Mouse (Mus musculus) embryonic facial prominence, embryonic 15.5 days (tissue): ENCODE measurements around the gene Mcur1. TPM values are rescaled to one million over a fixed set of nuclear protein-coding genes. Genes with fewer than 3 reads are reported as not detected.

Source experiments
- ATAC-seq: fragments of 200-750 bp; cut with Nextera tagmentation; 2 replicates; pipeline ENCODE4 v1.8.0; 2017; ENCODE audit warnings: low read depth, moderate TSS enrichment; ENCODE audit not compliant: insufficient number of reproducible peaks, low FRiP score, low TSS enrichment
- H3K27ac ChIP-seq: fragments of 300-500 bp; sonication (generic); replicated peaks from 2 replicates; pipeline ENCODE4 v1.5.1; 2015; ENCODE audit warnings: mild to moderate bottlenecking, inconsistent platforms
- H3K27me3 ChIP-seq: fragments of 300-500 bp; sonication (generic); 2 replicates; pipeline ENCODE4 v1.6.1; 2015; ENCODE audit warnings: inconsistent platforms
- H3K36me3 ChIP-seq: fragments of 300-500 bp; sonication (generic); 2 replicates; pipeline ENCODE4 v1.6.1; 2015; ENCODE audit warnings: mild to moderate bottlenecking, inconsistent platforms
- H3K4me1 ChIP-seq: fragments of 300-500 bp; sonication (generic); 2 replicates; pipeline ENCODE4 v1.6.1; 2015; ENCODE audit warnings: inconsistent platforms
- H3K4me2 ChIP-seq: fragments of 300-500 bp; sonication (generic); replicated peaks from 2 replicates; pipeline ENCODE4 v1.6.1; 2015; ENCODE audit warnings: mild to moderate bottlenecking, inconsistent platforms
- H3K4me3 ChIP-seq: fragments of 300-500 bp; sonication (generic); replicated peaks from 2 replicates; pipeline ENCODE4 v1.5.1; 2015; ENCODE audit warnings: mild to moderate bottlenecking, inconsistent platforms
- H3K9ac ChIP-seq: fragments of 300-500 bp; sonication (generic); 2 replicates; pipeline ENCODE4 v1.6.1; 2015; ENCODE audit warnings: inconsistent platforms
- H3K9me3 ChIP-seq: fragments of 300-500 bp; sonication (generic); replicated peaks from 2 replicates; pipeline ENCODE4 v1.6.1; 2016; ENCODE audit warnings: inconsistent platforms
- WGBS: fragments of 180-500 bp; shearing (Covaris S2); methylation state at CpG from one replicate; pipeline ENCODE4 v1.1.7; 2015; 5-methylcytosine and 5-hydroxymethylcytosine counted together
- polyA plus RNA-seq: library from polyadenylated mRNA; unstranded; fragments of >200 nt; fragmentation: Nextera tagmentation; extraction: Ambion mirVana; gene quantifications from 2 replicates; pipeline ENCODE4 v1.2.1, GENCODE M21; 2015

The Mcur1 gene
- polyA plus RNA-seq, 1 experiment from 2014 or later: 14.4 TPM

- H3K27ac ChIP-seq: no peak overlapping the region
- no peaks in the 10 kb centered on the region for H3K36me3 ChIP-seq
- ATAC-seq: no peak
- no peaks in the 10 kb centered on the region for H3K9me3 ChIP-seq
- 75% methylated on average over 2 of the region's 2 CpGs for WGBS
- H3K9ac ChIP-seq: no peak overlapping the region
- no peaks in the 10 kb centered on the region for H3K27me3 ChIP-seq
- H3K4me1 ChIP-seq: peaks cover 20% of the 10 kb centered on the region; the same call in 1 of the 2 replicates
- H3K4me3 ChIP-seq: no peak overlapping the region
- no peak overlapping the region for H3K4me2 ChIP-seq
Observed at GRCm38 (mm10) chr13:43585335-43585734, 25.3 kb upstream of the Mcur1 start.

GRCm38 (mm10) chr13:43583504-43583903 is 23.5 kb upstream of the Mcur1 start:
- Histone ChIP-seq H3K4me3 (no peak overlapping the region), H3K4me1 (peaks cover 22% of the 10 kb centered on the region; the same call in 1 of the 2 replicates), H3K27ac (no peak overlapping the region), H3K36me3 (no peaks in the 10 kb centered on the region), H3K9me3 (no peaks in the 10 kb centered on the region), H3K9ac (no peak overlapping the region), H3K27me3 (no peaks in the 10 kb centered on the region), H3K4me2 (no peak overlapping the region)
- WGBS: 40% methylated on average over 8 of the region's 8 CpGs
- no peak for ATAC-seq

- no peaks in the 10 kb centered on the region for H3K27me3 ChIP-seq
- H3K36me3 ChIP-seq: no peaks in the 10 kb centered on the region
- H3K4me3 ChIP-seq: no peak overlapping the region
- 44% methylated on average over 16 of the region's 16 CpGs for WGBS
- H3K27ac ChIP-seq: no peak overlapping the region
- H3K9ac ChIP-seq: no peak overlapping the region
- ATAC-seq: no peak
- 0 out of 2 replicates have a peak overlapping the region, but pooled peaks have one; percentile 8 for H3K4me2 ChIP-seq
- H3K9me3 ChIP-seq: no peaks in the 10 kb centered on the region
- peaks cover 16% of the 10 kb centered on the region; the same call in 1 of the 2 replicates for H3K4me1 ChIP-seq
Observed at GRCm38 (mm10) chr13:43582961-43583360, 23.0 kb upstream of the Mcur1 start.

GRCm38 (mm10) chr13:43580661-43581060 is 20.7 kb upstream of the Mcur1 start:
- Histone ChIP-seq H3K9ac (no peak overlapping the region), H3K4me3 (no peak overlapping the region)
- ATAC-seq: no peak

DNA sequence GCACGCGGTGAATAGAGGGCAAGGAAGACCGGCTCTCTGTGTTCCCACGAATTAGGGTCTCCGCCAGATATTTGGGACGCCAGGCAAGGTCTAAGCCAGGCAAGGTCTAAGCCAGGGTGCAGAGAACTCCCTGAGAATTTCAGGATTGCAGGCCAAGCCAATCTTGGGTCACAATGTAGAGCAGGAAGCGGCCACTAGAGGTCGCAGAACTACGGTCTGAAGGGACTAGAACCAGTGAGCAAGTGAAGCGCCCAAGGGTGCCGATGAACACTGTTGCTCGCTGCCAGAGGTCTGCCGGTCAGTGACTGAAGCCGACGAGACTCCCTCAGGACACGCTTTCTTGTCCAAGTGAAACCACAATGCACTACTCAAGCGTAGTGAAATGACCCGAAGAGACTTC is 19.7 kb upstream of the Mcur1 start:
- Histone ChIP-seq H3K27ac (no peak overlapping the region), H3K4me2 (peak overlapping the region; percentile 22; the same call in 1 of the 2 replicates), H3K9me3 (no peaks in the 10 kb centered on the region), H3K36me3 (no peaks in the 10 kb centered on the region), H3K9ac (no peak overlapping the region), H3K27me3 (no peaks in the 10 kb centered on the region), H3K4me1 (peaks cover 14% of the 10 kb centered on the region; the same call in 1 of the 2 replicates), H3K4me3 (no peak overlapping the region)
- 18% methylated on average over 18 of the region's 18 CpGs for WGBS
- ATAC-seq: no peak

More at GRCm38 (mm10) chr13:43580661-43581060, 20.7 kb upstream of the Mcur1 start:
- no peaks in the 10 kb centered on the region for H3K27me3 ChIP-seq
- H3K4me1 ChIP-seq: peaks cover 14% of the 10 kb centered on the region; the same call in 1 of the 2 replicates
- H3K27ac ChIP-seq: no peak overlapping the region
- 84% methylated on average over 5 of the region's 5 CpGs for WGBS
- no peaks in the 10 kb centered on the region for H3K9me3 ChIP-seq
- H3K4me2 ChIP-seq: no peak overlapping the region
- H3K36me3 ChIP-seq: no peaks in the 10 kb centered on the region

DNA sequence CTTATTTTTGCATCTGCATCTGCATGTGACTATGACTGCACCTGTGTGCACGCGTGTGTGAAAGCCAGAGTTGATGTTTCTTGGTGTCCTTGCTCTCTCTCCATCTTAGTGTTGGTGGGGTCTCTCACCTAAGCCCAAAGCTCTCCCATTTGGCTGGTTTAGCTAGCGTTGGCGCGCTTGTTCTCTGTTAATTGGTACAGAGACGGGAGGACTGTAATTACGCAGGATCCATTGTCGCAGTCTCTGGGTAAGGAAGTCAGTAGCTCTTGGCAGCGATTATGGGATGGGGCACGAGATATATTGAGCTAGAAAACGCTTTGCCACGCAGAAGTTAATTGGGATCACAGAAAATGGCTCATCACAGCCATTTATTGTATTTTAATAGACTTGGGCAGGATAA is 17.8 kb upstream of the Mcur1 start:
- Histone ChIP-seq H3K4me2 (no peak overlapping the region), H3K27ac (no peak overlapping the region), H3K27me3 (no peaks in the 10 kb centered on the region), H3K4me1 (peaks cover 6% of the 10 kb centered on the region; the same call in 1 of the 2 replicates), H3K4me3 (no peak overlapping the region), H3K36me3 (no peaks in the 10 kb centered on the region), H3K9ac (no peak overlapping the region), H3K9me3 (no peaks in the 10 kb centered on the region)
- 85% methylated on average over 12 of the region's 12 CpGs for WGBS
- ATAC-seq: no peak

DNA sequence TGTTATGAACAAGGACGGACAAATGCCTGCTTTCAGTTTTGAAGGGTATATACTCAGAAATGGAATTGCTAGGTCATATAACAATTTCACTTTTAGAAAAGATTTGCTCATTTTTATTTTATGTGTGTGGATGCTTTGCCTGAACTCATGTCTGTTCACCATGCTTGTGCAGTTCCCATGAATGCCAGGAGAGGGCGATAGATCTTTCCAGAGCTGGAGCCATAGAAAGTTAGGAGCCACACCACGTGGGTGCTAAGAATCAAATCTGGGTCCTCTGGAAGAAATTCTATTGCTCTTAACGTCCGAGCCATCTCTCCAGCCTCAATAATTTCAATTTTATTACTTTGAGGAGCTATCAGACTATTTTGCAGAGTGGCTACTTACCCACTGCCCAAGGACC is 17.3 kb upstream of the Mcur1 start:
- WGBS: 65% methylated on average over 5 of the region's 5 CpGs
- H3K9me3 ChIP-seq: no peaks in the 10 kb centered on the region
- H3K9ac ChIP-seq: no peak overlapping the region
- no peak for ATAC-seq
- H3K4me1 ChIP-seq: peaks cover 6% of the 10 kb centered on the region; the same call in 1 of the 2 replicates
- no peak overlapping the region for H3K4me3 ChIP-seq
- no peaks in the 10 kb centered on the region for H3K27me3 ChIP-seq
- no peak overlapping the region for H3K27ac ChIP-seq
- H3K4me2 ChIP-seq: no peak overlapping the region
- no peaks in the 10 kb centered on the region for H3K36me3 ChIP-seq

- H3K4me3 ChIP-seq: no peak overlapping the region
- no peak overlapping the region for H3K4me2 ChIP-seq
- 91% methylated on average over 5 of the region's 5 CpGs for WGBS
- H3K27me3 ChIP-seq: no peaks in the 10 kb centered on the region
- no peak for ATAC-seq
- no peak overlapping the region for H3K27ac ChIP-seq
- no peaks in the 10 kb centered on the region for H3K36me3 ChIP-seq
- peaks cover 6% of the 10 kb centered on the region; the same call in 1 of the 2 replicates for H3K4me1 ChIP-seq
- H3K9me3 ChIP-seq: no peaks in the 10 kb centered on the region
- no peak overlapping the region for H3K9ac ChIP-seq
Observed at GRCm38 (mm10) chr13:43575431-43575830, 15.4 kb upstream of the Mcur1 start.

DNA sequence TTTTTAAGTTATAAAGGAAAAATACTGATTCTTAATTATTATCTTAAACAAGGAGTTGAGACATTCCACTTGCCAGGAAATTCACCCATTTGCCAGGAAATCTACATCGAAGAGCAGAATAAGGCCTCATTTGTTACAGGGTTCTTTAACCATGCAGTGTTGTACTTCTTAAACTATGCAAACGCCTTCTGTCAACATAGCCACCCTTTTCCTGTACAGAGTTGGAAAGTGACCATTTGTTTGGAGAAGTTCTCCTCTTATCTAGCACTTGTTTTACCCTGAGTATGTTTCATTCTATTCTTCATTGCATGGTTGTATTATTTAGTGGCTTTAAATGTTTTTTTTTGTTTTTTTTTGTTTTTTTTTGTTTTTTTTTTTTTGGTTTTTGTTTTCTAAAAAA is 14.0 kb upstream of the Mcur1 start:
- WGBS: 70% methylated on average over 2 of the region's 2 CpGs
- ATAC-seq: no peak
- H3K27ac ChIP-seq: no peak overlapping the region
- H3K4me2 ChIP-seq: no peak overlapping the region
- H3K9me3 ChIP-seq: no peaks in the 10 kb centered on the region
- H3K36me3 ChIP-seq: no peaks in the 10 kb centered on the region
- no peak overlapping the region for H3K9ac ChIP-seq
- no peak overlapping the region for H3K4me3 ChIP-seq
- H3K4me1 ChIP-seq: no peaks in the 10 kb centered on the region
- no peaks in the 10 kb centered on the region for H3K27me3 ChIP-seq

- H3K9me3 ChIP-seq: no peaks in the 10 kb centered on the region
- 0 out of 2 replicates have a peak, but pooled peaks cover 3% of the 10 kb centered on the region for H3K4me1 ChIP-seq
- H3K4me3 ChIP-seq: no peak overlapping the region
- H3K27me3 ChIP-seq: no peaks in the 10 kb centered on the region
- no peak for ATAC-seq
- no peak overlapping the region for H3K27ac ChIP-seq
- H3K36me3 ChIP-seq: no peaks in the 10 kb centered on the region
- H3K4me2 ChIP-seq: no peak overlapping the region
- H3K9ac ChIP-seq: no peak overlapping the region
- 58% methylated on average over 25 of the region's 25 CpGs for WGBS
Observed at GRCm38 (mm10) chr13:43567141-43567891, 7.3 kb upstream of the Mcur1 start.

- Histone ChIP-seq H3K27me3 (no peaks in the 10 kb centered on the region), H3K4me1 (peaks cover 4% of the 10 kb centered on the region; the same call in 1 of the 2 replicates), H3K36me3 (no peaks in the 10 kb centered on the region), H3K4me3 (no peak overlapping the region), H3K9ac (no peak overlapping the region), H3K9me3 (no peaks in the 10 kb centered on the region), H3K4me2 (no peak overlapping the region), H3K27ac (no peak overlapping the region)
- no peak for ATAC-seq
- WGBS: 96% methylated on average over 8 of the region's 8 CpGs
Observed at GRCm38 (mm10) chr13:43566184-43566583, 6.2 kb upstream of the Mcur1 start.

GRCm38 (mm10) chr13:43565346-43565745 is 5.4 kb upstream of the Mcur1 start:
- no peaks in the 10 kb centered on the region for H3K36me3 ChIP-seq
- H3K27ac ChIP-seq: no peak overlapping the region
- peaks cover 6% of the 10 kb centered on the region; the same call in 1 of the 2 replicates for H3K4me1 ChIP-seq
- H3K9me3 ChIP-seq: no peaks in the 10 kb centered on the region
- 11% methylated on average over 9 of the region's 9 CpGs for WGBS
- no peak overlapping the region for H3K4me3 ChIP-seq
- ATAC-seq: no peak
- H3K4me2 ChIP-seq: no peak overlapping the region
- no peaks in the 10 kb centered on the region for H3K27me3 ChIP-seq
- H3K9ac ChIP-seq: no peak overlapping the region
